Mouse (Mus musculus) kidney, adult 2 months (tissue): ENCODE data around the gene Chst11. TPM values are rescaled to one million over a fixed set of nuclear protein-coding genes. Genes with fewer than 3 reads are reported as not detected.
A peak's percentile ranks its signal among the peaks of the same experiment; 100 is the strongest.

ENCODE experiments used
- DNase-seq: peaks from one replicate; pipeline ENCODE4 v3.0.0; 2021
- H3K27ac ChIP-seq: fragments of 200-500 bp; 2 replicates; pipeline ENCODE4 v1.5.1; 2012; ENCODE audit warnings: low read depth, low read length, control low read depth, inconsistent platforms; ENCODE audit not compliant: insufficient read depth
- H3K27me3 ChIP-seq: fragments of 200-500 bp; replicated peaks from 2 replicates; pipeline ENCODE4 v1.6.1; 2012; ENCODE audit warnings: mild to moderate bottlenecking, moderate library complexity, low read length, inconsistent platforms; ENCODE audit not compliant: control insufficient read depth, insufficient read depth
- H3K36me3 ChIP-seq: fragments of 200-500 bp; 2 replicates; pipeline ENCODE4 v1.6.1; 2012; ENCODE audit warnings: mild to moderate bottlenecking, moderate library complexity, low read length, inconsistent platforms; ENCODE audit not compliant: control insufficient read depth, insufficient read depth
- H3K4me1 ChIP-seq: fragments of 200-500 bp; 2 replicates; pipeline ENCODE4 v1.6.1; 2011; ENCODE audit warnings: low read length; ENCODE audit not compliant: control insufficient read depth, insufficient read depth
- H3K4me3 ChIP-seq: fragments of 200-500 bp; 2 replicates; pipeline ENCODE4 v1.5.1; 2011; ENCODE audit warnings: mild to moderate bottlenecking, low read depth, low read length, control low read depth; ENCODE audit not compliant: insufficient read depth
- CTCF ChIP-seq: fragments of 200-500 bp; conservative IDR thresholded peaks from 2 replicates; pipeline ENCODE4 v1.5.1; 2011; ENCODE audit warnings: low read depth, mild to moderate bottlenecking, control low read depth, low read length, moderate library complexity, mixed read lengths; ENCODE audit not compliant: insufficient read depth, insufficient read length
- POLR2A ChIP-seq: fragments of 200-500 bp; IDR thresholded peaks from one replicate; pipeline ENCODE4 v1.6.1; 2011; ENCODE audit warnings: low read depth, low read length, control low read depth
- WGBS: fragments of 180-500 bp; shearing (Covaris S2); methylation state at CpG from one replicate; pipeline ENCODE4 v1.1.7; 2018; 5-methylcytosine and 5-hydroxymethylcytosine counted together
- polyA plus RNA-seq: library from polyadenylated mRNA; depleted of rRNA; stranded (reverse); fragments of >200 nt; gene quantifications from 2 replicates; pipeline ENCODE4 v1.2.3, GENCODE M21; 2012; rRNA removed

Chst11 gene
- polyA plus RNA-seq: 8.0 and 9.2 TPM in 2 replicates

DNA sequence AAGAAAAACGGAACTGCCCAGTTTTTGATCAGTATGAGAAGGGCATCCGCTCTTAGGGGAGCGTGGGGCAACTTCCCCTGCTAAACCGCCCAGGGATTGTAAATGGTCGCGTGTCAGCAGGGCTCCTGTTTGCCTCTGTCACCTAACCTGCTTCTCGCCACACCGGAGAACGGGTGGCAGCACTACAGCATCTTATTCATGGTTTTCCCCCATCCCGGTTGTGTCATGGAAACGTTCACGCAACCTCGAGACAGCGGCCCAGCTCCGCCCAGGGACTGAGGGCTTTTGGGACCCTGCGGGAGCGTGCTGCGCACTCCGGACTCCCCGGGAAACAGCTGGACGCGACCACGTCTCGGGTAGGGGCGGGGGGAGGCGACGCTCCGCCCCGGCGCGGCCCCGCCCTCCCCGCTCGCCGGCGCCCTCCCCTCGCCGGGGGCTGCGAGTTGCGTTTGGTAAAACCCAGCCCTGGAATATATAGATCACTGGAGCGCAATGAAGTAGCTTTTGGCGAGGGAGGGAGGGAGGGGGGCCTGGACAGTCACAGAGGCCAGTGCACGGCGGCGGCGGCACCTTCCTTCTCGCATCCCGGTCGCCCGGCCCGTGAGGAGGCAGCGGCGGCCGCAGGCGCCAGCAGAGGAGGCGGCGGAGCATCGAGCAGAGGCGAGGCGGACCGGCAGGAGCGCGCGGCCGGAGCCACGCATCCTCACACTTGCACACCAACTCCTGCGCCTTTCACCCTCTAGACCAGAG is at the start of gene Chst11:
TSS of gene Chst11 (plus strand) at position 549 of the 750 bp plus-strand sequence.
- peak within 1 kb of the TSS; percentile 54 for H3K27ac ChIP-seq
- H3K36me3 ChIP-seq: no peaks in the 10 kb centered on the region
- H3K27me3 ChIP-seq: no peaks in the 10 kb centered on the region
- WGBS: under 1% methylated on average over 66 of the region's 67 CpGs
- DNase-seq: peak; percentile 85
- peaks cover 6% of the 10 kb centered on the region; the same call in 1 of the 2 replicates for H3K4me1 ChIP-seq
- H3K4me3 ChIP-seq: peak within 1 kb of the TSS; percentile 60
- TF ChIP-seq POLR2A: no peak
- TF ChIP-seq CTCF: no peak

DNA sequence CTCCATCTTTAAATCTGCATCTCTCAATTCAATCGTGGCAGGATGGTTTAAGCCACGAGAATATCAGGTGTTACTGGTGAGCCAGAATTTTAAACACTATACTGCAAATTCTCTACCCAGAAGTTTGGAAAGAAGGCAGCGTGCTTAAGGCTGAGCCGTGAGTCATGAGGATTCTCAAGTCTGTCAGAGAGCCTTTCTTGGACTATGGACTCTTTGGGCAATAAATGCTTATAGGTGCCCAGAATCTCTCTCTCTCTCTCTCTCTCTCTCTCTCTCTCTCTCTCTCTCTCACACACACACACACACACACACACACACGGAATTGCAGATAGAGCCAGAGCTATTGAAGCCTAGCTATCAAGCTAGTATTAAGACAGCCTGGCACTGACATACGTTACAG is 49.5 kb upstream of the Chst11 start:
- no peaks in the 10 kb centered on the region for H3K4me1 ChIP-seq
- 83% methylated on average over 6 of the region's 6 CpGs for WGBS

DNA sequence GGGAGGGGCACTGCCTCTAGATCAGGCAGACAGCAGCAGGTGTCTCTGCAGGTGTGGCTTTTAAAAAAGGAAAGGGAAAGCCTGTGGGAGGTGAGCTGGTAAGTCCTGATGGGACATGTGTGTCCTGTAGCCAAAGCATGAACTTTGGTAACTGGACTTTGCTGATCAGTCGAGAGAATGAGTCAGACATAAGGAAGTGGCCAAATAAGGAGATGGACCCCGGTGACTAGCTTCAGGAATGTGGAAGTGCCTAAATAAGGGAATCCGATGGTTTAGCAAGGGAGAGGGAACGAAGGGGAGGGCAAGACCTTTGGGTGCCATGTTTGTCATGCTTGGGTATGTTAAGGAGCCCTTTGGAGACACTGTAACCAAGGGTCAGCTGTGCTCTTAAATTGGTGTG is 31.9 kb upstream of the Chst11 start:
- WGBS: 69% methylated on average over 4 of the region's 4 CpGs
- TF ChIP-seq POLR2A: no peak
- no peak for TF ChIP-seq CTCF

More for the DNA sequence above, 49.5 kb upstream of the Chst11 start:
- no peaks in the 10 kb centered on the region for H3K36me3 ChIP-seq
- no peak for DNase-seq
- H3K27me3 ChIP-seq: no peaks in the 10 kb centered on the region
- H3K4me3 ChIP-seq: no peak overlapping the region
- no peak overlapping the region for H3K27ac ChIP-seq
- TF ChIP-seq CTCF: no peak

DNA sequence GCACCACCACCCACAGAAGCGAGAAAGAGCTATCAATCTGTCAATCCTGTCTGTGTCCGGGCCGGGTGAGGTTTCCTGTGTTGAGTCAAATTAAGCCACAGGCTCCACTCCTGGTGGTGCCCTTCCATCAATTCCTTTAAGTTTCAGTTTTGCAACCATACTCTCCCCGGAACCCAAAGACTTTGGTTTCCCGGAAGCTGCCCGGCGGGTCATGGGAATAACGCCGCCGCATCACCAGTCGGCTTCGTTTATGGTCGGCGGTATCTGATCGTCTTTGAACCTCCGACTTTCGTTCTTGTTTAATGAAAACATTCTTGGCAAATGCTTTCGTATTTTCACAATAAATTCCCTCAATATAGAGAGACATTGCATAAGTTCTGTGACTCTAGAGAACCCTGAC is 30.2 kb upstream of the Chst11 start:
- H3K36me3 ChIP-seq: no peaks in the 10 kb centered on the region
- no peak for DNase-seq
- WGBS: 90% methylated on average over 18 of the region's 18 CpGs
- H3K4me3 ChIP-seq: no peak overlapping the region
- H3K27ac ChIP-seq: no peak overlapping the region
- no peak for TF ChIP-seq CTCF
- no peak for TF ChIP-seq POLR2A
- no peaks in the 10 kb centered on the region for H3K4me1 ChIP-seq
- no peaks in the 10 kb centered on the region for H3K27me3 ChIP-seq

More for the DNA sequence above, 31.9 kb upstream of the Chst11 start:
- no peak for DNase-seq
- H3K27me3 ChIP-seq: no peaks in the 10 kb centered on the region
- no peaks in the 10 kb centered on the region for H3K36me3 ChIP-seq
- no peaks in the 10 kb centered on the region for H3K4me1 ChIP-seq
- no peak overlapping the region for H3K27ac ChIP-seq
- no peak overlapping the region for H3K4me3 ChIP-seq

DNA sequence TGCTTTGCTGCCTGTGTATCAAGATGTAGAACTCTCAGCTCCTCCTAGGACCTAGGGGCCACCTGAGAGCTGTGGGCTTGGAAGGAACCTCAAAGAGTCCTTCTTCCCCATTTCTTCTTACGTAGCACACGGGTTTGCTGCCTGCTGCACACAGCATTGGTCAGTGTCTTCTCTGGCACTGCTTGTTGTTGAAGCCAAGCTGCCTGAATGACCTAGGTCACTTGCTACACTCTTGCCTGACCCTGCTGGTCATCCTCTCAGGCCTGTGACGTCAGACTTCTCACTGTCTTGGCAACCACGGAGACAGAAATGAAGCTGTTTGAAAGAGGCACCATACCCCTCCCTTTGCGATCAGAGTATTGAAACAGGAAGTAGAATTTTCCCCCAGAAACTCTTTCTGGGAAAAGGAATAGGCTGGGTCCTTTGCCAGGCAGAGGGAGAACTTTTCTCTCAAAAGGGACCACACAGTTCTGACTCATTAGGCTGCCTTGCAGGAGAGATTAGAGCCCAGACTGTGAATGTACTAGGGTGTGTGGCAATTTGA is 27.0 kb upstream of the Chst11 start:
- H3K27ac ChIP-seq: no peak overlapping the region
- 60% methylated on average over 5 of the region's 5 CpGs for WGBS
- H3K36me3 ChIP-seq: no peaks in the 10 kb centered on the region

DNA sequence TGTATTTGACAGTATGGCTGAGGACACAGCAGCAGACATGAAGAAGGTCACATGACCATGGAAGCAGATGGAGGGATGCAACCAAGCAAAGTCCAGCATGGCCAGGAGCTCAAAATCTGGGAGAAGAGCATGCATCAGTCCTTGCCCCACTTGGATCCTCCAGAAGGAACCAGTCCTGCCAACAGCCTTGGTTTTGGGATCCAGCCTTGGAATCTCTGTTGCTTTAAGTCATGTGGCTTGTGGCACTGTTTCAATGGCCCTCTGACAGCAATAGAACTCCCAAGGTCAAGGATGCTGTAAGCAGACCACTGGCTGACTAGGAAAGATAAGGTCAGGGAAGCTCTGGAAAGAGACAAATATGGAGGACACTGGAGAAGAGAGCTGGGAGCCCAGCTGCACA is 26.0 kb upstream of the Chst11 start:
- Histone ChIP-seq H3K27me3 (no peaks in the 10 kb centered on the region), H3K27ac (no peak overlapping the region), H3K36me3 (no peaks in the 10 kb centered on the region), H3K4me3 (no peak overlapping the region), H3K4me1 (no peaks in the 10 kb centered on the region)
- no peak for TF ChIP-seq CTCF
- TF ChIP-seq POLR2A: no peak
- DNase-seq: no peak

More for the DNA sequence above, 27.0 kb upstream of the Chst11 start:
- no peak overlapping the region for H3K4me3 ChIP-seq
- TF ChIP-seq POLR2A (no peak), CTCF (no peak)
- no peaks in the 10 kb centered on the region for H3K27me3 ChIP-seq
- no peaks in the 10 kb centered on the region for H3K4me1 ChIP-seq
- peak; percentile 30 for DNase-seq

DNA sequence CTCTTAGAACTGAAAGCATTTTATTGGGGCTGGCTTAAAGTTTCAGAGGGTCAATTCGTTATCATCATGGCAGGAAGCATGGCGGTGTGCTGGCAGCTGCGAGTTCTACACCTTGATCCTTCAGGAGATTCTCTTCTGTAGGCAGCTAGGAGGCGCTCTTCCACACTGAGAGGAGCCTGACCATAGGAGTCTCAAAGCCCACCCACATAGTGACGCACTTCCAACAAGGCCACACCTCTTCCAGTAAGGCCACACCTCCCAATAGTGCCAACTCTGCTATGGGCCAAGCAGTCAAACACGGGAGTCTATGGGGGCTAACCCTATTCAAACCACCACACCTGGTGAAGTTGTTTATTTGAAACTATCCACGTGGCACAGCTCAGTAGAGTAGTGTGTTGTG is 24.0 kb upstream of the Chst11 start:
- Histone ChIP-seq H3K4me3 (no peak overlapping the region), H3K27me3 (no peaks in the 10 kb centered on the region), H3K4me1 (no peaks in the 10 kb centered on the region), H3K27ac (no peak overlapping the region), H3K36me3 (no peaks in the 10 kb centered on the region)
- DNase-seq: no peak
- TF ChIP-seq POLR2A (no peak), CTCF (peak; percentile 25; the same call in 1 of the 2 replicates)
- 59% methylated on average over 7 of the region's 7 CpGs for WGBS
